Mouse (Mus musculus) bone marrow macrophage, adult 2 months (primary cell): Measurements from ENCODE around the gene Sh3d19. TPM values are rescaled to one million over a fixed set of nuclear protein-coding genes. Genes with fewer than 3 reads are reported as not detected.
"Not testable (repeated sequence)": the region's sequence is repeated elsewhere in the genome, so short reads cannot be mapped to it uniquely, and the experiment has no call there.

Experiments used
- H3K27ac ChIP-seq: 2 replicates; pipeline ENCODE4 v1.5.1; 2012; ENCODE audit warnings: low read depth, low read length; ENCODE audit not compliant: insufficient read depth
- H3K4me1 ChIP-seq: 2 replicates; pipeline ENCODE4 v1.6.1; 2012; ENCODE audit warnings: low read length; ENCODE audit not compliant: control insufficient read depth, insufficient read depth
- H3K4me3 ChIP-seq: 2 replicates; pipeline ENCODE4 v1.5.1; 2012; ENCODE audit warnings: mild to moderate bottlenecking, low read length, moderate library complexity; ENCODE audit not compliant: insufficient read depth
- CTCF ChIP-seq: IDR thresholded peaks from 2 replicates; pipeline ENCODE4 v1.5.1; 2012; ENCODE audit warnings: low read depth, mild to moderate bottlenecking, low read length, moderate library complexity
- POLR2A ChIP-seq: IDR thresholded peaks from 2 replicates; pipeline ENCODE4 v1.6.1; 2012; ENCODE audit warnings: mild to moderate bottlenecking, low read depth, low read length, borderline replicate concordance
- polyA plus RNA-seq: library from polyadenylated mRNA; stranded (reverse); fragments of >200 nt; gene quantifications from 2 replicates; pipeline ENCODE4 v1.2.4, GENCODE M21; 2012; ENCODE audit not compliant: missing spikeins, insufficient read depth, insufficient read length

Sh3d19 gene
- polyA plus RNA-seq, 1 experiment: 6.1 TPM

DNA sequence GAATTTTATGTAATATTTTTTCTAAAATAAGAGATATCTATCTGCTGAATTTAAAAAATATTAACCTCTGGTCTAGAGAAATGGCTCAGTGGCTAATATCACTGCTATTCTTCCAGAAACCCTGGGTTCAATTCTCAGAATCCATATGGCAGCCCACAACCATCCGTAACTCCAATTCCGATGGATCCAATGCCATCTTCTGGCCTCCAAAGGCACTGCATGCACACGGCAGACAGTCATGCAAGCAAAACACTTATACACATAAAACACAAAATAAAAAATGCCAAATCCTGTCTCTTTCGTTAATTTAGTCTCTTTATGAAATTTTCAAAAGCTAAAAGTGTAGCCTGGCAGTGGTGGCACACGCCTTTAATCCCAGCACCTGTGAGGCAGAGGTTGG is 104.7 kb downstream of the Sh3d19 start:
- no peaks in the 10 kb centered on the region for H3K4me1 ChIP-seq
- TF ChIP-seq POLR2A (no peak), CTCF (no peak)
- H3K27ac ChIP-seq: no peak overlapping the region
- H3K4me3 ChIP-seq: no peak overlapping the region

DNA sequence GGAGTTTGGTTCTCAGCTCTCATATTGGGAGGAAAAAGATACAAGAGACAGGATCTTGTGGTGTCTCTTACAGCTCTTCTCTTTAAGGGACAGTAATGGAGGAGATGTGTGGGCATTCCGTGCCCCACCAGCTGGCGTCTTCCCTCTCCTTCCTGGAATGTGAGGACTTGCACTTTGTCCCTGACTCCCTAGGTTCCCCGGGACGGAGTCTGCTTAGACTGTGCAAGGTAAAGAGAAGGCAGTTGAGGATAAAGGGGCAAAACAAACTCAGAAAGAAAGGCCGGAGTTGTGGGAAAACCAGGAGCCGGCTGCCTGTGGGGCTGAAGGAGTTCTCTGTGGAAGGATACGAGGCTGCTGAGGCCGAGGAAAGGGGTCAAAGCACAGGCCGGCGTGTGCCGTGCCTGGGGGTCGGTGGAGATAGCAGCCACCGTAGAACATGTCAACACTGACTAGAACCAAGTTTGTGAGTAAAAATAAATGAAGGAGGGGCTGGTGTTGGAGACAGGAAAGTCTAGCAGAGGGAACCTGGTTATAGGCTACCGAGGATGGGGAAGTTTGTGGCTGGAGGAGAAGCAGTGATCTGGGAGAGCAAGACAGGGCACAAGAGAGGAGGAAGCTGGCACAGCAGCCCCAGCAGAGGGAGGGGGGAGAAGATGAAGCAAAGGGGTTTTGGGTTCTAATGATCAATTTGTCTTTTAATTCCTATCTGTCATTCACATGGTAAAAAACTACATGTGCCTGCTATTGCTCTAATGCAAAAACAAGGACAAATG is 105.8 kb downstream of the Sh3d19 start:
- H3K4me3 ChIP-seq: no peak overlapping the region
- TF ChIP-seq CTCF: no peak
- TF ChIP-seq POLR2A: no peak
- no peak overlapping the region for H3K27ac ChIP-seq
- no peaks in the 10 kb centered on the region for H3K4me1 ChIP-seq

DNA sequence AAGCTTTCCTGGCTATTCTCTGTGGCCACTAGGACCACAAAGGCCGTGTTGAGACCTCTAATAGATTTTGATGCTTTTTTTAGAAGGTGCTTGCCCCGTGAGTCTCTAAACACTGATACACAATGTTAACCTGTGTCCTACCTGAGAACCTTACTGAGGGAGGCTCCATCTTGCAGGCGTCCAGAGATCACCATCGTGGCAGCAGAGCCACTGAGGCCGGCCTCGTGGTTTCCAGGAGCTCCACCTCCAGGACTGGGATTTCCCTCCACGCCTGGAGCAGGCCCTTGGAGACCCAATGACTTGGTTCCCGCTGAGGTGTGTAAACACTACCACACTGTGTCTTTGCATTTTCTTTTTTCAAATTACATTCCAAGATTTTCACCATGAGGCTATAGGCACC is 112.1 kb downstream of the Sh3d19 start:
- no peak for TF ChIP-seq POLR2A
- TF ChIP-seq CTCF: no peak
- Histone ChIP-seq H3K4me3 (no peak overlapping the region), H3K4me1 (no peaks in the 10 kb centered on the region), H3K27ac (no peak overlapping the region)

DNA sequence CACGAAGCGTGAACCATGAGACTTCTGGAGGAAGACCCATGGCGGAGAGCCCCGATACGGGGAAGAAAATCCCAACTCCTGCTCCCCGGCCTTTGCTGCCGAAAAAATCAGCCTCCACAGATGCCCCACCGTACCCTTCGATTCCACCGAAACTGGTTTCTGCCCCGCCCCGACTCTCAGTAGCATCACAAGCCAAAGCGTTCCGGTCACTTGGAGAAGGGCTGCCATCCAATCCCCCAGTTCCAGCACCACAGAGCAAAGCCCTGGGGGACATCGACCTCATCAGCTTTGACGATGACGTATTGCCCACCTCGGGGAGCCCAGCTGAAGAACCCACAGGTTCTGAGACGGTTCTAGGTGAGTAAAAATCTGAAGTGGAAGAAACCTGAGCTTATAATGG is 114.1 kb downstream of the Sh3d19 start:
- Histone ChIP-seq H3K4me3 (no peak overlapping the region), H3K4me1 (no peaks in the 10 kb centered on the region), H3K27ac (no peak overlapping the region)
- no peak for TF ChIP-seq CTCF
- TF ChIP-seq POLR2A: no peak

DNA sequence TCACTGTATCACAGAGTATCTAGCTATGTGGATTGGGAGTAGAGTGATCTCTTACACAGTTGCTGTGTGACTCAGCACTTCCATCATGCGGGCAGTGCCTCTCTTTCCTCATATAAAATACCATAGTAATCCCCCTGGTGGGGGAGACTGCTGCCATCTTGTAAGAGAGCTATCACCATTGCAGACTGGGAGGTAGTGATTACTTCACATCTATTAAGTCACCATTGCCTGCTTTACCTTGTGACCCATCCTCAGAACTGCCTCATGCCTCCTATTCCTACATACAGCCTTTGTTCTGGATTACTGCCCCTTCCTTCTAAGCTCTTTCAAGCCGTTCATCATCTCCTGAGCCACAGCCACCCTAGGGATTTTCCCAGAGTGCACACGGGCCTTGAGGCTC is 117.0 kb downstream of the Sh3d19 start:
- H3K4me3 ChIP-seq: no peak overlapping the region
- H3K4me1 ChIP-seq: no peaks in the 10 kb centered on the region
- H3K27ac ChIP-seq: no peak overlapping the region
- no peak for TF ChIP-seq POLR2A
- TF ChIP-seq CTCF: no peak

DNA sequence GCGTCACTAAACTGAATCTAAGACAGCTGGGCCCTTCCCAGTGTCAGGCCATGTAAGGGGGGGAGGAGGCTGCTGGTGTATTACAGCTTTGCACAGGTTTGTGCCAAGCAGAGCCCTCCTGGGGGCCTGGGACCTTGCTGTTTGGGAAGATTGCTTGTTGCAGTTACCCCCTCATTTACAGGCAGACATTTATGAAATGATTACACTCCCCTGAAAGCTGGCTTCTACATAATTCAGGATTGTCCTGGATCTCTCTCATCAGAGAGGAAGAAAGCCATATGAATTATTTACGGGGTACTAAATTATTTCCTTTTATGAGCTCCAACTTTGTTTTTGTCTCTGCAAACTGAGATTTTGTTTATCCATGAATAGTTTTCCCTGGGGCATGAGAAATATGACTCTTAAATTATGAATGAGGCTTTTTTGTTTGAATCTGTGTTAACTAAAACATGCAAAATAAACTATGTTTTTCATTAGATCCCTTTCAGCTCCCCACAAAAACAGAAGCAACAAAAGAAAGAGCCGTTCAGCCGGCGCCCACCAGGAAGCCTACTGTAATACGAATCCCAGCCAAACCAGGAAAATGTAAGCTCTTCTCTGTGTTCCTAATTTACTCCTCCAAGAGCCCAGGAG is 122.4 kb downstream of the Sh3d19 start:
- no peak overlapping the region for H3K27ac ChIP-seq
- H3K4me3 ChIP-seq: no peak overlapping the region
- TF ChIP-seq POLR2A: no peak
- no peak for TF ChIP-seq CTCF
- H3K4me1 ChIP-seq: no peaks in the 10 kb centered on the region

DNA sequence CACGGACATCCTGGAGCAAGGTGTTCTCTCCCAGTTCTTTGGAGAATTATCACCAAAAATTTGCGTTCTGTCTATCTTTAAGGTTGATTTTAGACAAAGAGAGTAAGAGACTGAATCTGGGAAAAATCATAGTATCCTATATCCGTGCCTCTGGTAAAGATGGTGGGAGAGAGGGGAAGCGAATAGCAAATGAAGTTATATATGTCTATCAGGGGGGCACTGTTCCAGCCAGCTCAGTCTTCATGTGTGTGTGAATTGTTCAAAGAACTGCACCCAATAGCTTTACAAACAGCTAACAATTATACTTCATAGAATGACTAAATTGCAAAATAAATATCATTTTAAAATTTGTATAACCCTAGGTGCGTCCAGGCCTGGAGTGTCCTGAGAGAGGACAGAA is 123.0 kb downstream of the Sh3d19 start:
- Histone ChIP-seq H3K4me1 (no peaks in the 10 kb centered on the region), H3K27ac (no peak overlapping the region)
- TF ChIP-seq CTCF: no peak

DNA sequence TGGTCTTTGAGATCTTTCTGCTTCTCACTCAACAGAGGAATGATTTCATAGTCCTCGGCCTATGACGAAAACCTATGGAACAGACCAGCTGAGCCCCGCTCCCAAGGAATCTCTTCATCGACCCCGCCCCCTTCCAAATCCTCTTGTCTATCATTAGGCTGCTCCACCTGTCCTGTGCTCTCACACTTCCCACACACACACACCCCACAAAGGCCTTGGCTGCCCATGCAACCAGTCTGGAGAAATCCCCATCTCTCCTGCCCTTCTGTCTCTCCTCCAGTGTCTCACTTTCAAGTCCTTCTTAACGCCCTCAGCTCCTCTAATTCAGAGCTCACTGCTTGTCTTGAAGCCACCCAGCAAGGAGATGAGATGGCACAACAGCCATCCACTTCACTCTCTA is 131.0 kb downstream of the Sh3d19 start:
- Histone ChIP-seq H3K4me1 (no peaks in the 10 kb centered on the region), H3K27ac (no peak overlapping the region)
- no peak for TF ChIP-seq CTCF
- TF ChIP-seq POLR2A: no peak

More for the DNA sequence above, 123.0 kb downstream of the Sh3d19 start:
- no peak overlapping the region for H3K4me3 ChIP-seq

DNA sequence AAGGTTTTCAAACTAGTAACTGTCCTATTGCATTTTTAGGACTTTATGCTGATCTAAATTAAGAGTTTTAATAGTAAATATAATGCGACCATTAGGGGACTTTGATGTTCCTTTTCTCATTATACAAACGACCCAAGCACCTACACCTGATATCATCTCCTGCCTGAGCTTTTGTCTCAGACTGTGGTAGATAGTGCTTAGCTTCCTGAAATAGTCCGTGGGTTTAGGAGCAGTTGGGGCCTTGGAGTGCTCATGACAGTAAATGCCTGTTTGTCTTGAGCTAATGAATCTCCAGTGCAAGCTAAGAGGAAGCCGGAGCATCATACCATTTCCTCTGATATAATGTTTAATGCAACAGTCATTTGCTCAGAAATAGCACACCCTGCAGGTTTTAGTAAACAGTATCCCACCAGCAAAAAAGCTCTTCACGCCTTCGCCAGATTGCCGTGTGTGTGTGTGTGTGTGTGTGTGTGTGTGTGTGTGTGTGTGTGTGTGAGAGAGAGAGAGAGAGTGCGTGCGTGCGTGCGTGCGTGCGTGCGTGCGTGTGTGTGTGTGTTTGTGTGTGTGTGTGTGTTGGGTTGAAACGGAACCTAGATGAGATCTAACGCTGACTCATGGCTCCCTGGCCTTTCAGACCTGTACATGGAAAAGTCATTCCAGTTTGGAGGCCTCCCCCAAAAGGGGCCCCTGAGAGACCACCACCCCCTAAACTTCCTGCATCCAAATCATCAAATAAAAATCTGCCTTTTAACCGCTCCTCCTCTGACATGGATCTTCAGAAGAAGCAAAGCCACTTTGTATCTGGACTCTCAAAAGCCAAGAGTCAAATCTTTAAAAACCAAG is 132.8 kb downstream of the Sh3d19 start:
- Histone ChIP-seq H3K4me1 (no peaks in the 10 kb centered on the region), H3K4me3 (no peak overlapping the region), H3K27ac (no peak overlapping the region)
- TF ChIP-seq POLR2A (no peak), CTCF (no peak)

More for the DNA sequence above, 131.0 kb downstream of the Sh3d19 start:
- no peak overlapping the region for H3K4me3 ChIP-seq

DNA sequence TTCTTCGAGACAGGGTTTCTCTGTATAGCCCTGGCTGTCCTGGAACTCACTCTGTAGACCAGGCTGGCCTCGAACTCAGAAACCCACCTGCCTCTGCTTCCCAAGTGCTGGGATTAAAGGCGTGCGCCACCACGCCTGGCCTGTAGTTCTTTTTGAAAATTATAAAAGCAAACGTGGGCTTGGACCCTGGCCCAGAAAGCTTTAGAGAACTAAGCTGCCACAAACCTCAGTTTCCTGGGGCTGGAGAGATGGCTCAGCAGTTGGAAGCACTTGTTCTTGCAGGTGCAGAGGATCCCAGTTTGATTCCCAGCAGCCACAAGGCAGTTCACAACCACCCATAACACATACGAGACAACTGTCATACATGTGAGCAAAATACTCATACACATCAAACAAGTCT is 133.5 kb downstream of the Sh3d19 start:
- not testable (repeated sequence) for H3K4me3 ChIP-seq, H3K27ac ChIP-seq, H3K4me1 ChIP-seq
